Mouse (Mus musculus) right cerebral cortex, postnatal 4 days (tissue): Measurements from ENCODE around the gene Grrp1.
A peak's percentile ranks its signal among the peaks of the same experiment; 100 is the strongest.

Source experiments
- DNase-seq: peaks from one replicate; pipeline ENCODE4 v3.0.0-alpha.2; 2022

Gene Grrp1

GRCm38 (mm10) chr4:134238686-134239085 is 15.2 kb downstream of the Grrp1 start:
- no peak for DNase-seq

GRCm38 (mm10) chr4:134238279-134238651 is 15.6 kb downstream of the Grrp1 start, which contains the start of gene Cnksr1:
Gene Cnksr1 (minus strand): TSS chr4:134238399.
- peak; percentile 61 for DNase-seq

- DNase-seq: no peak
Observed at GRCm38 (mm10) chr4:134237582-134238278, 16.2 kb downstream of the Grrp1 start.

GRCm38 (mm10) chr4:134234876-134235275 is 19.0 kb downstream of the Grrp1 start:
- no peak for DNase-seq

GRCm38 (mm10) chr4:134230431-134230830 is 23.5 kb downstream of the Grrp1 start:
- DNase-seq: no peak

GRCm38 (mm10) chr4:134227194-134227593 is 26.7 kb downstream of the Grrp1 start, which contains the start of gene Catsper4:
Gene Catsper4 (minus strand): TSS chr4:134227383.
- DNase-seq: no peak

- no peak for DNase-seq
Observed at GRCm38 (mm10) chr4:134222793-134223600, 30.9 kb downstream of the Grrp1 start.

- DNase-seq: no peak
Observed at GRCm38 (mm10) chr4:134206488-134207053, 47.3 kb downstream of the Grrp1 start.

GRCm38 (mm10) chr4:134203340-134203896 is 50.5 kb downstream of the Grrp1 start:
- no peak for DNase-seq

- no peak for DNase-seq
Observed at GRCm38 (mm10) chr4:134202904-134203303, 51.0 kb downstream of the Grrp1 start, which contains the start of gene Gm7534. Gene Gm7534 (minus strand): TSS chr4:134203004.
